Mouse (Mus musculus) megakaryocyte progenitor cell, adult 5-6 weeks (primary cell): ENCODE data around the gene Arfrp1. TPM values are rescaled to one million over a fixed set of nuclear protein-coding genes. Genes with fewer than 3 reads are reported as not detected.

Experiments used
- ATAC-seq: replicated peaks from 2 replicates; pipeline ENCODE4 v1.8.0; 2016; ENCODE audit warnings: mild to moderate bottlenecking, moderate TSS enrichment, inconsistent platforms; ENCODE audit not compliant: poor library complexity
- total RNA-seq, 2 experiments: library from RNA; stranded (forward) in 1 of 2; stranded (reverse) in 1 of 2; fragments of 157-497, 149-512 nt in 1 of 2; fragments of 200-1000 nt in 1 of 2; gene quantifications; 2 replicates each; pipeline versions ENCODE4 v1.2.3 to v1.2.4; 2015 to 2017

Arfrp1 gene
- total RNA-seq, 2 experiments from 2014 or later, result 28.6 to 62.1 TPM

- no peak for ATAC-seq
Measured at GRCm38 (mm10) chr2:181378701-181379100, 13.5 kb upstream of the Arfrp1 start.

- ATAC-seq, result peak; percentile 56
Measured at GRCm38 (mm10) chr2:181377230-181377629, 12.0 kb upstream of the Arfrp1 start.

- peak; percentile 68 for ATAC-seq
Measured at GRCm38 (mm10) chr2:181375787-181376186, 10.6 kb upstream of the Arfrp1 start.

- ATAC-seq, result no peak
Measured at GRCm38 (mm10) chr2:181370001-181370400, 4.8 kb upstream of the Arfrp1 start.

GRCm38 (mm10) chr2:181365655-181366075, 461 bp upstream of the Arfrp1 start:
- peak; percentile 45 for ATAC-seq

GRCm38 (mm10) chr2:181364487-181364859, 731 bp downstream of the Arfrp1 start:
- no peak for ATAC-seq

- ATAC-seq, result no peak
Measured at GRCm38 (mm10) chr2:181363946-181364345, 1.3 kb downstream of the Arfrp1 start.

GRCm38 (mm10) chr2:181356780-181357179, 8.4 kb downstream of the Arfrp1 start:
- ATAC-seq, result no peak

GRCm38 (mm10) chr2:181342766-181343165, 22.4 kb downstream of the Arfrp1 start:
- ATAC-seq, result no peak

GRCm38 (mm10) chr2:181340426-181340825, 24.8 kb downstream of the Arfrp1 start:
- ATAC-seq, result no peak

- ATAC-seq, result peak; percentile 99
Measured at GRCm38 (mm10) chr2:181334023-181334422, 31.2 kb downstream of the Arfrp1 start.

GRCm38 (mm10) chr2:181332542-181332941, 32.7 kb downstream of the Arfrp1 start:
- ATAC-seq, result no peak

GRCm38 (mm10) chr2:181326098-181326497, 39.1 kb downstream of the Arfrp1 start:
- no peak for ATAC-seq

GRCm38 (mm10) chr2:181322136-181322535, 43.1 kb downstream of the Arfrp1 start:
- ATAC-seq, result no peak

GRCm38 (mm10) chr2:181320103-181320499, 45.1 kb downstream of the Arfrp1 start:
- ATAC-seq, result no peak

- ATAC-seq, result peak; percentile 97
Measured at GRCm38 (mm10) chr2:181319248-181320102, 45.7 kb downstream of the Arfrp1 start, which contains the start of gene Rtel1. Gene Rtel1 (plus strand): TSS chr2:181319739.

GRCm38 (mm10) chr2:181314080-181314810, 51.0 kb downstream of the Arfrp1 start, which contains the start of gene Stmn3:
Gene Stmn3 (minus strand): TSS chr2:181314500.
- ATAC-seq, result peak; percentile 96

GRCm38 (mm10) chr2:181313344-181314079, 51.7 kb downstream of the Arfrp1 start:
- ATAC-seq, result no peak

- ATAC-seq, result no peak
Measured at GRCm38 (mm10) chr2:181313006-181313343, 52.2 kb downstream of the Arfrp1 start.

GRCm38 (mm10) chr2:181312435-181312834, 52.8 kb downstream of the Arfrp1 start:
- ATAC-seq, result no peak
